Mouse (Mus musculus) liver, embryonic 13.5 days (tissue): ENCODE results near the gene Gm4175. TPM values are rescaled to one million over a fixed set of nuclear protein-coding genes. Genes with fewer than 3 reads are reported as not detected.
"Not testable (repeated sequence)": the region's sequence is repeated elsewhere in the genome, so short reads cannot be mapped to it uniquely, and the experiment has no call there.

Experiments
- ATAC-seq: fragments of 200-750 bp; cut with Nextera tagmentation; 2 replicates; pipeline ENCODE4 v1.8.0; 2017; ENCODE audit warnings: low read depth, mild to moderate bottlenecking, moderate number of reproducible peaks, moderate library complexity
- DNase-seq: peaks from one replicate; pipeline ENCODE4 v3.0.0; 2022
- H3K27ac ChIP-seq: fragments of 300-500 bp; sonication (generic); 2 replicates; pipeline ENCODE4 v1.5.1; 2015; ENCODE audit warnings: moderate library complexity, mild to moderate bottlenecking, inconsistent platforms
- H3K27me3 ChIP-seq: fragments of 300-500 bp; sonication (generic); 2 replicates; pipeline ENCODE4 v1.6.1; 2015; ENCODE audit warnings: mild to moderate bottlenecking, inconsistent platforms
- H3K36me3 ChIP-seq: fragments of 300-500 bp; sonication (generic); 2 replicates; pipeline ENCODE4 v1.6.1; 2015; ENCODE audit warnings: mild to moderate bottlenecking, inconsistent platforms
- H3K4me1 ChIP-seq: fragments of 300-500 bp; sonication (generic); replicated peaks from 2 replicates; pipeline ENCODE4 v1.6.1; 2015; ENCODE audit warnings: inconsistent platforms
- H3K4me2 ChIP-seq: fragments of 300-500 bp; sonication (generic); 2 replicates; pipeline ENCODE4 v1.6.1; 2015; ENCODE audit warnings: inconsistent platforms, mild to moderate bottlenecking, moderate library complexity
- H3K4me3 ChIP-seq: fragments of 300-500 bp; sonication (generic); replicated peaks from 2 replicates; pipeline ENCODE4 v1.5.1; 2015; ENCODE audit warnings: mild to moderate bottlenecking, inconsistent platforms
- H3K9ac ChIP-seq: fragments of 300-500 bp; sonication (generic); 2 replicates; pipeline ENCODE4 v1.6.1; 2015; ENCODE audit warnings: mild to moderate bottlenecking, inconsistent platforms
- H3K9me3 ChIP-seq: fragments of 300-500 bp; sonication (generic); replicated peaks from 2 replicates; pipeline ENCODE4 v1.6.1; 2016; ENCODE audit warnings: inconsistent platforms
- WGBS: fragments of 180-500 bp; shearing (Covaris S2); methylation state at CpG from one replicate; pipeline ENCODE4 v1.1.7; 2015; ENCODE audit not compliant: insufficient replicate concordance; 5-methylcytosine and 5-hydroxymethylcytosine counted together
- polyA plus RNA-seq: library from polyadenylated mRNA; unstranded; fragments of >200 nt; fragmentation: Nextera tagmentation; extraction: Ambion mirVana; gene quantifications from 2 replicates; pipeline ENCODE4 v1.2.1, GENCODE M21; 2015

Gm4175 gene
- not detected in 2 replicates for polyA plus RNA-seq

GRCm38 (mm10) chr7:21761375-21761774 is at the start of gene Gm4175:
Gm4175 (minus strand) TSS chr7:21761475.
- not testable (repeated sequence) for H3K4me2 ChIP-seq, DNase-seq, H3K4me3 ChIP-seq, H3K36me3 ChIP-seq, H3K4me1 ChIP-seq, H3K27me3 ChIP-seq, H3K9me3 ChIP-seq, H3K9ac ChIP-seq, ATAC-seq, H3K27ac ChIP-seq
- WGBS = no CpG with 5 or more reads among the region's 5 CpGs

GRCm38 (mm10) chr7:21796628-21797027 is 35.4 kb upstream of the Gm4175 start, which contains the start of gene Gm4177:
Gm4177 (minus strand) TSS chr7:21796728.
- H3K9ac ChIP-seq, DNase-seq, H3K4me3 ChIP-seq, H3K4me2 ChIP-seq, H3K27ac ChIP-seq, ATAC-seq, H3K27me3 ChIP-seq, H3K9me3 ChIP-seq, H3K4me1 ChIP-seq, H3K36me3 ChIP-seq: not testable (repeated sequence)
- WGBS = no CpG with 5 or more reads among the region's 3 CpGs

Other genes starting within 250 kb of the Gm4175 start
- gene Vmn1r130, start 249.7 kb downstream of the Gm4175 start, polyA plus RNA-seq = not detected in 2 replicates
- not detected in 2 replicates for gene Vmn1r131, start 215.4 kb downstream of the Gm4175 start, polyA plus RNA-seq
- not detected in 2 replicates for gene Vmn1r132, start 147.4 kb downstream of the Gm4175 start, polyA plus RNA-seq
- gene Gm4177, start 35.3 kb upstream of the Gm4175 start, polyA plus RNA-seq = not detected in 2 replicates
- not detected in 2 replicates for gene Vmn1r135, start 70.9 kb upstream of the Gm4175 start, polyA plus RNA-seq
- not detected in 2 replicates for gene Gm5725, start 82.8 kb upstream of the Gm4175 start, polyA plus RNA-seq
- gene Gm5891, start 159.8 kb upstream of the Gm4175 start, polyA plus RNA-seq = not detected in 2 replicates
- gene Vmn1r137, start 233.1 kb upstream of the Gm4175 start, polyA plus RNA-seq = not detected in 2 replicates